Mouse (Mus musculus) bone marrow, adult 2 months (tissue): ENCODE measurements at regions not wholly inside any gene's neighbourhood (a gene's known extent, or its start where the extent isn't known, plus 50 kb on each side); places are given as distances from the start of the nearest gene placed in this dataset.
"Not testable (repeated sequence)": the region's sequence is repeated elsewhere in the genome, so short reads cannot be mapped to it uniquely, and the experiment has no call there.

Experiments used
- CTCF ChIP-seq: fragments of 200-500 bp; IDR thresholded peaks from 2 replicates; pipeline ENCODE4 v1.5.1; 2011; ENCODE audit warnings: low read length, control low read depth; ENCODE audit not compliant: control insufficient read depth, insufficient read depth
- POLR2A ChIP-seq: fragments of 200-500 bp; IDR thresholded peaks from 2 replicates; pipeline ENCODE4 v1.6.1; 2011; ENCODE audit warnings: low read depth, mild to moderate bottlenecking, control low read depth, low read length, borderline replicate concordance; ENCODE audit not compliant: control insufficient read depth

DNA sequence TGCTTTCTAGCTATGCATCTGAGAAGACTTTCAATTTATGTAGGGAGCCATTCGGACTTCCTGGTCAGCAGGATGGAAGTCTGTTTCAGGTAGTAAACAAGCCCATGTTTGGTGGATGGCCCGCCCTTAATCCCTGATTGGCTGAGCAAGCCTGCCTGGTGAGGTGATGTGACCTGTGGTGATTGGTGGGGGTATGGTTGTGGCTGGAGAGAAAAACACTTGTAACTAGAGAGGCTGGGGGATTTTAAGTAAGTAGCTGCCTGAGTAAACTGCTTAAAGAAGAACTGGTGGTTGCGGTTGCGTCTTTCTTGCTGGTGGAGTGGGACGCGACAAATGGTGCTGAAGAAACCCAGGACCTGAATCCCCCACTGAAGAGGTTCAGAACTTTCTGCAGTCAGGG lies 103.2 kb downstream of the Zxdb start:
- not testable (repeated sequence) for TF ChIP-seq CTCF, POLR2A
